In the genomic region with DNA sequence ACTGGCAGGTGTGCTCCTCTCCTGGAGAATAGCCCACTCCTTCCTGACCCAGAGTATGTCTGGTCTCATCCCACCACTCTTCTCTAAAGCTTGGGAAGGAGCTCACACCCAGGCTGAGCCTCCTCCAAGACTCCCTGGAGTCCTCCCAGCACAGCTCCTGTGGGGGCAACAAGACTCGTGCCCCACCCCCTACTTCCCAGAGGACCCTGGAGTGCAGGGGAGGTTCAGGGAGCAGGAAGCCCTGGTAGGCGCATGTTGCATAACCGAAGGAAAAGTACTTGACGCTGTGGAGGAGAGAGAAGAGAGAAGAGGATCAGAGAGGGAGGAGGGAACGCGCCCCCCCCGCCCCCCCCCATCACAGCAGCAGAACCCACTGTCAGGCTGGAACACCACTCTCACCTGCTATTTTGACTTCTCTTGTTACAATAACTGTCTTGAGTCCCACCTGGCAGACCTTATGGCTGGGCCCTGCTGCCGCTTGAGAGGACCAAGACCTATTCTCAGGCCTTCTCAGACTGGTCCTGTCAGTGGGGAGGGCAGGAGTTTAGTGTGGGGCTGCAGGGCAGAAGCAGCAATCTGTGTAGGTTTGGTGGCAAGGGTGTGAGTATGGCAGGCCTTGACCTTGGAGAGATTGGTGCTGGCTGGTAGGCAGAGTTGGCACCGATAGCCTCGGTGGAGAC, we compare ENCODE assay signal across 8 mouse cellular contexts. TPM values are rescaled to one million over a fixed set of nuclear protein-coding genes. Genes with fewer than 3 reads are reported as not detected.
DNase-seq lines count a peak whose midpoint lies in the region; ATAC-seq and TF ChIP-seq lines count a peak whose summit lies in the region.

No protein-coding gene starts in this region.

- H3K36me3 ChIP-seq in heart, embryonic 14.5 days (ENCODE audit: control insufficient read depth, insufficient read depth, low read length): peaks cover 13% of the 10 kb centered on the region; the same call in 1 of the 2 replicates
- H3K36me3 ChIP-seq in hindbrain, postnatal 0 days (ENCODE audit: insufficient read depth, low read length): peaks cover 15% of the 10 kb centered on the region
- H3K36me3 ChIP-seq in midbrain, embryonic 12.5 days: no peaks in the 10 kb centered on the region

- peaks cover 15 to 27% of the 10 kb centered on the region in 2 experiments for H3K4me1 ChIP-seq in heart, embryonic 14.5 days (ENCODE audit: control insufficient read depth in 2 of 2, insufficient read depth in 2 of 2, low read length in 2 of 2)
- H3K4me1 ChIP-seq in cortical plate, adult 2 months (ENCODE audit: control insufficient read depth, insufficient read depth, low read length): peaks cover 31% of the 10 kb centered on the region
- peaks cover 30% of the 10 kb centered on the region for H3K4me1 ChIP-seq in hindbrain, postnatal 0 days (ENCODE audit: insufficient read depth, low read length)
- peaks cover 33% of the 10 kb centered on the region for H3K4me1 ChIP-seq in midbrain, embryonic 12.5 days

- no peaks in the 10 kb centered on the region for H3K9me3 ChIP-seq in heart, embryonic 14.5 days (ENCODE audit: control insufficient read depth, low read length)
- H3K9me3 ChIP-seq in hindbrain, postnatal 0 days (ENCODE audit: low read length): no peaks in the 10 kb centered on the region
- H3K9me3 ChIP-seq in midbrain, embryonic 12.5 days: no peaks in the 10 kb centered on the region

- intact Hi-C loops in heart, postnatal 14 days (cut with DNase I): loop anchor here (1.0 to 5.0 kb wide), 3 partner anchors 55 to 488 kb away; no protein-coding TSS in a partner anchor

- peak overlapping the region; percentile 32 for H3K4me2 ChIP-seq in heart, embryonic 14.5 days (ENCODE audit: low read length)
- H3K4me2 ChIP-seq in hindbrain, postnatal 0 days (ENCODE audit: low read depth, low read length): no peak overlapping the region
- H3K4me2 ChIP-seq in midbrain, embryonic 12.5 days (replicated peaks): peak overlapping the region; percentile 6; the same call in 1 of the 2 replicates

- no peak for TF ChIP-seq CTCF in cortical plate, adult 2 months (IDR thresholded peaks at IDR 0.05; ENCODE audit: extremely low read depth, insufficient read depth, low read length)
- TF ChIP-seq CTCF in hindbrain, postnatal 0 days (IDR thresholded peaks at IDR 0.05; ENCODE audit: low read depth): no peak

- H3K9ac ChIP-seq in heart, embryonic 14.5 days (ENCODE audit: low read length): no peak overlapping the region
- no peak overlapping the region for H3K9ac ChIP-seq in hindbrain, postnatal 0 days (replicated peaks; ENCODE audit: low read length)
- H3K9ac ChIP-seq in midbrain, embryonic 12.5 days (replicated peaks): 0 out of 2 replicates have a peak overlapping the region, but pooled peaks have one; percentile 12

- 54% methylated on average over 10 of the region's 10 CpGs for WGBS in heart, embryonic 14.5 days
- WGBS in hindbrain, postnatal 0 days: 56% methylated on average over 10 of the region's 10 CpGs
- 60% methylated on average over 10 of the region's 10 CpGs for WGBS in midbrain, embryonic 12.5 days

- DNase-seq in heart, postnatal 14 days: no peak
- DNase-seq in hindbrain, postnatal 0 days (ENCODE audit: low spot score): no peak
- no peak for DNase-seq in retina, postnatal 1 day
- no peak for DNase-seq in adrenal gland, adult 8-10 months
- no peak for DNase-seq in B cell, adult 2 months

- H3K27ac ChIP-seq in heart, embryonic 14.5 days (replicated peaks in 1 of 2; ENCODE audit: control insufficient read depth in 1 of 2, insufficient read depth in 1 of 2, low read depth in 2 of 2, low read length in 2 of 2): no peak overlapping the region
- H3K27ac ChIP-seq in cortical plate, adult 2 months (ENCODE audit: insufficient read depth, low read length): peak overlapping the region; percentile 86
- H3K27ac ChIP-seq in hindbrain, postnatal 0 days: peak overlapping the region; percentile 32; the same call in 1 of the 2 replicates
- H3K27ac ChIP-seq in midbrain, embryonic 12.5 days (replicated peaks): no peak overlapping the region

- 0 out of 2 replicates have a peak, but pooled peaks have one; percentile 11 for ATAC-seq in heart, embryonic 14.5 days (ENCODE audit: insufficient number of reproducible peaks, insufficient read depth, low FRiP score, low read depth)
- no peak for ATAC-seq in hindbrain, postnatal 0 days
- no peak; the same call in 1 of the 2 replicates for ATAC-seq in midbrain, embryonic 12.5 days (ENCODE audit: low FRiP score, low read depth)

- 0 out of 2 replicates have a peak, but pooled peaks have one; percentile 3 for TF ChIP-seq POLR2A in cortical plate, adult 2 months (IDR thresholded peaks at IDR 0.05; ENCODE audit: extremely low read depth, insufficient read depth, low read length)

- H3K4me3 ChIP-seq in heart, embryonic 14.5 days (ENCODE audit: control insufficient read depth in 1 of 2, insufficient read depth in 1 of 2, low read depth in 1 of 2, low read length in 2 of 2): no peak overlapping the region
- H3K4me3 ChIP-seq in cortical plate, adult 2 months (ENCODE audit: insufficient read depth, low read length): no peak overlapping the region
- no peak overlapping the region for H3K4me3 ChIP-seq in hindbrain, postnatal 0 days (ENCODE audit: low read length)
- H3K4me3 ChIP-seq in midbrain, embryonic 12.5 days: no peak overlapping the region

- H3K27me3 ChIP-seq in heart, embryonic 14.5 days (ENCODE audit: control insufficient read depth, insufficient read depth, low read length): no peaks in the 10 kb centered on the region
- H3K27me3 ChIP-seq in hindbrain, postnatal 0 days (ENCODE audit: insufficient read depth, low read length): no peaks in the 10 kb centered on the region
- peaks cover 5% of the 10 kb centered on the region; the same call in 1 of the 2 replicates for H3K27me3 ChIP-seq in midbrain, embryonic 12.5 days

RNA-seq across cellular contexts. Expression of a gene that starts 48.2 kb away (rescaled TPM):
- 11.0 and 13.2 TPM in 2 replicates for polyA plus RNA-seq in heart, embryonic 14.5 days (2014; fragmentation: Nextera tagmentation; extraction: Ambion mirVana)
- total RNA-seq in heart, postnatal 14 days (2021): 10 to 100 TPM in 1 of 2 experiments, 1 to 10 TPM in 1; 9.2 to 10.3 TPM
- polyA plus RNA-seq in cortical plate, adult 2 months (2012; rRNA removed): 234 and 253 TPM in 2 replicates
- 45.9 and 62.4 TPM in 2 replicates for total RNA-seq in hindbrain, postnatal 0 days (2014; rRNA removed)
- 30.8 and 31.5 TPM in 2 replicates for polyA plus RNA-seq in hindbrain, postnatal 0 days (2015; fragmentation: Nextera tagmentation; extraction: Ambion mirVana)
- polyA plus RNA-seq in midbrain, embryonic 12.5 days (2016; fragmentation: Nextera tagmentation; extraction: Ambion mirVana): 10.1 and 10.2 TPM in 2 replicates
- total RNA-seq in adrenal gland, adult 8-10 months (2022): 10 to 100 TPM in 3 of 4 experiments, 1 to 10 TPM in 1; 9.3 to 39.2 (median 25.4) TPM

RNA-seq across cellular contexts. Expression of a gene that starts 56.2 kb away (rescaled TPM):
- 0.43 and 1.1 TPM in 2 replicates for polyA plus RNA-seq in heart, embryonic 14.5 days (2014; fragmentation: Nextera tagmentation; extraction: Ambion mirVana)
- total RNA-seq in heart, postnatal 14 days (2021): 1 to 10 TPM; 3.7 to 9.0 TPM
- 208 and 235 TPM in 2 replicates for polyA plus RNA-seq in cortical plate, adult 2 months (2012; rRNA removed)
- 161 and 184 TPM in 2 replicates for total RNA-seq in hindbrain, postnatal 0 days (2014; rRNA removed)
- 33.3 and 35.5 TPM in 2 replicates for polyA plus RNA-seq in hindbrain, postnatal 0 days (2015; fragmentation: Nextera tagmentation; extraction: Ambion mirVana)
- polyA plus RNA-seq in midbrain, embryonic 12.5 days (2016; fragmentation: Nextera tagmentation; extraction: Ambion mirVana): 7.7 and 8.8 TPM in 2 replicates
- 10 to 100 TPM; 14.3 to 22.8 (median 18.3) TPM for total RNA-seq in adrenal gland, adult 8-10 months (2022)

Comparison
In these comparisons a context has a peak if more than half of its experiments do, and no peak if none do; other contexts are left out.
1. H3K27ac ChIP-seq: peak in cortical plate, adult 2 months (single experiment) and hindbrain, postnatal 0 days (single experiment); none in heart, embryonic 14.5 days (0 of 2) and midbrain, embryonic 12.5 days (single experiment).